Mouse (Mus musculus) CH12.LX (cell line): ENCODE measurements around the gene Asic2. TPM values are rescaled to one million over a fixed set of nuclear protein-coding genes. Genes with fewer than 3 reads are reported as not detected.

Experiments used
- DNase-seq: peaks from one replicate; pipeline ENCODE4 v3.0.0-alpha.2; 2013; ENCODE audit errors: extremely low read depth
- H3K27ac ChIP-seq: 2 replicates; pipeline ENCODE4 v1.5.1; 2012; ENCODE audit warnings: low read depth, mild to moderate bottlenecking, control low read depth, moderate library complexity; ENCODE audit not compliant: insufficient read depth
- H3K27me3 ChIP-seq: replicated peaks from 2 replicates; pipeline ENCODE3; 2012; ENCODE audit warnings: inconsistent platforms
- H3K36me3 ChIP-seq, 2 experiments: replicated peaks in 1 of 2; 2 replicates each; pipeline versions ENCODE3 to v1.6.1; 2012; ENCODE audit warnings: inconsistent platforms in 1 of 2, low read length in 1 of 2, mild to moderate bottlenecking in 1 of 2, mixed read lengths in 1 of 2, moderate library complexity in 1 of 2; ENCODE audit not compliant: control insufficient read depth in 1 of 2, insufficient read depth in 1 of 2
- H3K4me1 ChIP-seq, 2 experiments: 2 replicates each; pipeline ENCODE4 v1.6.1; 2012; ENCODE audit warnings: inconsistent platforms in 1 of 2, moderate library complexity in 1 of 2; ENCODE audit not compliant: insufficient read depth in 2 of 2, control insufficient read depth in 1 of 2
- H3K4me2 ChIP-seq: 2 replicates; pipeline ENCODE4 v1.6.1; 2012; ENCODE audit warnings: low read depth, mild to moderate bottlenecking, control low read depth; ENCODE audit not compliant: poor library complexity, insufficient read depth, severe bottlenecking
- H3K4me3 ChIP-seq, 3 experiments: fragments of 150-350 bp in 1 of 3; sonication (generic) in 1 of 3; replicated peaks in 1 of 3; 2 replicates each; pipeline versions ENCODE3 to v1.5.1; 2011 to 2012; ENCODE audit warnings: low read depth in 2 of 3, low read length in 2 of 3, mild to moderate bottlenecking in 2 of 3, moderate library complexity in 2 of 3, control low read depth in 1 of 3, improper control_type of control experiment in 1 of 3, inconsistent platforms in 1 of 3, mixed read lengths in 1 of 3; ENCODE audit not compliant: poor library complexity in 1 of 3
- H3K79me2 ChIP-seq: replicated peaks from 2 replicates; pipeline ENCODE4 v1.6.1; 2012; ENCODE audit warnings: mild to moderate bottlenecking, moderate library complexity; ENCODE audit not compliant: control insufficient read depth, poor library complexity, insufficient read depth, severe bottlenecking; ENCODE audit errors: extremely low read depth
- H3K9ac ChIP-seq: 2 replicates; pipeline ENCODE4 v1.6.1; 2012; ENCODE audit warnings: low read depth, mild to moderate bottlenecking, control low read depth, moderate library complexity; ENCODE audit not compliant: insufficient read depth
- H3K9me3 ChIP-seq: replicated peaks from 2 replicates; pipeline ENCODE3; 2012; ENCODE audit warnings: low read length, inconsistent platforms, mixed read lengths
- BHLHE40 ChIP-seq: IDR thresholded peaks from 2 replicates; pipeline ENCODE4 v1.6.1; 2011; ENCODE audit warnings: mild to moderate bottlenecking, low read depth, low read length, improper control_type of control experiment
- CHD1 ChIP-seq: IDR thresholded peaks from 2 replicates; pipeline ENCODE4 v1.6.1; 2012; ENCODE audit warnings: low read depth, low read length, improper control_type of control experiment, inconsistent platforms
- CHD2 ChIP-seq: IDR thresholded peaks from 2 replicates; pipeline ENCODE4 v1.6.1; 2011; ENCODE audit warnings: low read length, improper control_type of control experiment
- E2F4 ChIP-seq: IDR thresholded peaks from 2 replicates; pipeline ENCODE4 v1.6.1; 2011; ENCODE audit warnings: low read depth, low read length, improper control_type of control experiment; ENCODE audit not compliant: insufficient replicate concordance
- EP300 ChIP-seq: IDR thresholded peaks from 2 replicates; pipeline ENCODE4 v1.6.1; 2011; ENCODE audit warnings: low read length, improper control_type of control experiment
- ETS1 ChIP-seq: conservative IDR thresholded peaks from 2 replicates; pipeline ENCODE4 v1.6.1; 2012; ENCODE audit warnings: low read depth, mild to moderate bottlenecking, inconsistent platforms, low read length, improper control_type of control experiment, moderate library complexity
- IRF4 ChIP-seq: IDR thresholded peaks from 2 replicates; pipeline ENCODE4 v1.6.1; 2014; ENCODE audit warnings: low read depth, mild to moderate bottlenecking, inconsistent platforms, low read length, improper control_type of control experiment
- JUND ChIP-seq: conservative IDR thresholded peaks from 2 replicates; pipeline ENCODE4 v1.6.1; 2011; ENCODE audit warnings: low read depth, low read length, improper control_type of control experiment
- MAFK ChIP-seq: IDR thresholded peaks from 2 replicates; pipeline ENCODE4 v1.6.1; 2011; ENCODE audit warnings: low read length, improper control_type of control experiment; ENCODE audit not compliant: insufficient replicate concordance
- MAZ ChIP-seq: IDR thresholded peaks from 2 replicates; pipeline ENCODE4 v1.6.1; 2012; ENCODE audit warnings: low read depth, mild to moderate bottlenecking, inconsistent platforms, low read length, improper control_type of control experiment, moderate library complexity
- MYC ChIP-seq: IDR thresholded peaks from 2 replicates; pipeline ENCODE4 v1.6.1; 2011; ENCODE audit warnings: low read depth, mild to moderate bottlenecking, improper control_type of control experiment, low read length
- POLR2A ChIP-seq: IDR thresholded peaks from 2 replicates; pipeline ENCODE4 v1.6.1; 2011; ENCODE audit warnings: low read depth, mild to moderate bottlenecking, improper control_type of control experiment, low read length
- POLR2AphosphoS2 ChIP-seq: IDR thresholded peaks from 2 replicates; pipeline ENCODE4 v1.6.1; 2011; ENCODE audit warnings: low read depth, low read length, improper control_type of control experiment
- TCF12 ChIP-seq: IDR thresholded peaks from 2 replicates; pipeline ENCODE4 v1.6.1; 2014; ENCODE audit warnings: low read depth, mild to moderate bottlenecking, inconsistent platforms, low read length, improper control_type of control experiment
- ZKSCAN1 ChIP-seq: IDR thresholded peaks from 2 replicates; pipeline ENCODE4 v1.6.1; 2012; ENCODE audit warnings: low read depth, inconsistent platforms, low read length, improper control_type of control experiment, borderline replicate concordance
- ZMIZ1 ChIP-seq: IDR thresholded peaks from 2 replicates; pipeline ENCODE4 v1.6.1; 2012; ENCODE audit warnings: low read depth, mild to moderate bottlenecking, inconsistent platforms, low read length, improper control_type of control experiment
- ZNF384 ChIP-seq: IDR thresholded peaks from 2 replicates; pipeline ENCODE4 v1.6.1; 2012; ENCODE audit warnings: low read depth, low read length, improper control_type of control experiment, inconsistent platforms
- dilution Hi-C: fragments of 300-500 bp; cut with MboI; formaldehyde crosslinking; loops from 2 replicates; pipeline ENCODE4 v1.14.3; 2020; ENCODE audit warnings: low sequenced_read_pairs; ENCODE audit not compliant: extremely low pct_unique_long_range_greater_than_20kb, extremely low pct_ligation_motif_present
- in situ Hi-C: fragments of 300-500 bp; cut with MboI; formaldehyde crosslinking; loops from 3 replicates; pipeline ENCODE4 v1.14.3; 2019; ENCODE audit warnings: low sequenced_read_pairs, low pct_ligation_motif_present, low pct_unique_long_range_greater_than_20kb, mixed read lengths
- polyA plus RNA-seq: library from polyadenylated mRNA; unstranded; fragments of >175 nt; gene quantifications from 2 replicates; pipeline ENCODE4 v1.2.1, GENCODE M21; 2012; ENCODE audit warnings: low read depth; ENCODE audit not compliant: insufficient read length
- total RNA-seq, 2 experiments: library from RNA; depleted of rRNA; stranded (reverse); fragments of 300-350 nt in 1 of 2; fragments of >200 nt in 1 of 2; gene quantifications; 2 replicates each; pipeline ENCODE4 v1.2.3; 2012 to 2014

The Asic2 gene
- total and polyA plus RNA-seq, 3 experiments = not detected

- Histone ChIP-seq H3K9me3 (no peaks in the 10 kb centered on the region), H3K27ac (no peak overlapping the region), H3K27me3 (peaks cover 4% of the 10 kb centered on the region), H3K79me2 (no peaks in the 10 kb centered on the region), H3K36me3 (no peaks in the 10 kb centered on the region), H3K4me1 (peaks cover 0 to 11% of the 10 kb centered on the region in 2 experiments; a peak in 2 of 4 replicates), H3K9ac (no peak overlapping the region), H3K4me3 (no peak overlapping the region), H3K4me2 (no peak overlapping the region)
- no peak for DNase-seq
- in situ Hi-C loops = no loop called here
- TF ChIP-seq MAFK (no peak), E2F4 (no peak), CHD1 (no peak), TCF12 (no peak), JUND (no peak), MAZ (no peak), ZMIZ1 (no peak), MYC (no peak)
- dilution Hi-C loops = no loop called here
These were observed 52.8 kb downstream of the Asic2 start for GRCm38 (mm10) chr11:81915501-81915900.

GRCm38 (mm10) chr11:81913071-81913470 lies 55.2 kb downstream of the Asic2 start:
- in situ Hi-C loops = no loop called here
- Histone ChIP-seq H3K4me1 (peaks cover 3 to 27% of the 10 kb centered on the region in 2 experiments; a peak in 3 of 4 replicates), H3K9ac (no peak overlapping the region), H3K79me2 (no peaks in the 10 kb centered on the region), H3K27me3 (peaks cover 5% of the 10 kb centered on the region), H3K27ac (no peak overlapping the region), H3K4me2 (no peak overlapping the region), H3K9me3 (no peaks in the 10 kb centered on the region), H3K4me3 (no peak overlapping the region), H3K36me3 (no peaks in the 10 kb centered on the region)
- dilution Hi-C loops = no loop called here
- DNase-seq = peak; percentile 55
- TF ChIP-seq IRF4 (peak; percentile 56; the same call in 1 of the 2 replicates), CHD2 (no peak), ZKSCAN1 (no peak), TCF12 (no peak), EP300 (peak; percentile 56)

GRCm38 (mm10) chr11:81909397-81909894 lies 58.8 kb downstream of the Asic2 start:
- in situ Hi-C loops = no loop called here
- no peak overlapping the region for H3K27ac ChIP-seq
- no peaks in the 10 kb centered on the region for H3K79me2 ChIP-seq
- TF ChIP-seq BHLHE40 (peak; percentile 12; the same call in 1 of the 2 replicates), POLR2A (no peak), POLR2AphosphoS2 (no peak), E2F4 (no peak), ZNF384 (no peak), ETS1 (peak; percentile 43)
- dilution Hi-C loops = no loop called here
- peak; percentile 67 for DNase-seq
- H3K27me3 ChIP-seq = peaks cover 9% of the 10 kb centered on the region
- no peak overlapping the region for H3K4me2 ChIP-seq
- no peak overlapping the region for H3K9ac ChIP-seq
- H3K36me3 ChIP-seq = no peaks in the 10 kb centered on the region
- no peak overlapping the region for H3K4me3 ChIP-seq
- H3K9me3 ChIP-seq = no peaks in the 10 kb centered on the region
- peaks cover 3 to 27% of the 10 kb centered on the region in 2 experiments; a peak in 3 of 4 replicates for H3K4me1 ChIP-seq
